10 mouse cellular contexts compared by ENCODE assay signal in the genomic region with DNA sequence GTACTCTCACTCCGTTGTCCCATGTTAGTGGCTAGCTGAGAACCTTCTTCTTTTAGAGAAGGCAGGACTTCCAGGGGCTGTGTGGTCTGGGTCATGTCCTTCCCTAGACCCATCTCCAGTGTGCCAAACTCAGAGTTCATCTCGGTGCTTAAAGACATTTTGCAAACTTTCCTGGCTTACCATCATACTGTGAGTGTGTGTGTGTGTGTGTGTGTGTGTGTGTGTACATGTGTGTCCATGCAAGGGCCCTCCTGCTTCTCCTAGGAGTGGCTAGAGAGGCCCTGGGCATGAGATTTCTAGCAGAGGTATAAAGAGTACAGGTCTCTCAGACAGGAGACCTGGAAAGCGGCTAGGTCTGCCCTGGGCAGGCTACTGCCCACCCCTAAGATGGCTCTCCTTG. TPM values are rescaled to one million over a fixed set of nuclear protein-coding genes. Genes with fewer than 3 reads are reported as not detected.
A peak's percentile ranks its signal among the peaks of the same experiment; 100 is the strongest.
DNase-seq lines count a peak whose midpoint lies in the region; ATAC-seq and TF ChIP-seq lines count a peak whose summit lies in the region.
"Had no signal": no experiment of that assay in that cellular context is flagged by ENCODE, and none has a peak within 500 bp of the region (broad histone marks: within the 10 kb centered on the region; RNA-seq: fewer than 3 reads in every experiment).

No protein-coding gene starts in this region.

- 64% methylated on average over 3 of the region's 3 CpGs for WGBS in heart, embryonic 13.5 days
- WGBS in liver, embryonic 13.5 days (ENCODE audit: insufficient replicate concordance) = 50% methylated on average over 3 of the region's 3 CpGs
- 71% methylated on average over 3 of the region's 3 CpGs for WGBS in liver, embryonic 11.5 days
- WGBS in small intestine, adult 2 months = 45% methylated on average over 3 of the region's 3 CpGs

- TF ChIP-seq POLR2A in embryonic fibroblast, embryonic 13.5 days (IDR thresholded peaks at IDR 0.05; ENCODE audit: low read depth, low read length) = no peak
- TF ChIP-seq POLR2A in small intestine, adult 2 months (IDR thresholded peaks at IDR 0.05; ENCODE audit: low read depth, low read length) = no peak

- peak overlapping the region; percentile 97 for H3K27ac ChIP-seq in heart, embryonic 13.5 days (replicated peaks)
- 0 out of 2 replicates have a peak overlapping the region, but pooled peaks have one; percentile 43 for H3K27ac ChIP-seq in liver, embryonic 13.5 days
- no peak overlapping the region for H3K27ac ChIP-seq in liver, embryonic 11.5 days (ENCODE audit: low read depth, low read length)
- peak overlapping the region; percentile 77 for H3K27ac ChIP-seq in embryonic fibroblast, embryonic 13.5 days (ENCODE audit: insufficient read depth, low read length)
- H3K27ac ChIP-seq in small intestine, adult 2 months (ENCODE audit: insufficient read depth, low read depth, low read length) = peak overlapping the region; percentile 50
- H3K27ac ChIP-seq: liver, embryonic 14.5 days had no signal

- TF ChIP-seq CTCF in embryonic fibroblast, embryonic 13.5 days (IDR thresholded peaks at IDR 0.05; ENCODE audit: borderline replicate concordance, insufficient read depth, low read length) = no peak
- TF ChIP-seq CTCF in small intestine, adult 2 months (IDR thresholded peaks at IDR 0.05; ENCODE audit: extremely low read depth, insufficient read length, insufficient replicate concordance, low read depth, low read length) = no peak

- peaks cover 70% of the 10 kb centered on the region for H3K4me1 ChIP-seq in heart, embryonic 13.5 days
- peaks cover 28% of the 10 kb centered on the region for H3K4me1 ChIP-seq in liver, embryonic 13.5 days (replicated peaks)
- H3K4me1 ChIP-seq in liver, embryonic 11.5 days (replicated peaks; ENCODE audit: control insufficient read depth, insufficient read depth, low read length) = peaks cover 17% of the 10 kb centered on the region
- H3K4me1 ChIP-seq in embryonic fibroblast, embryonic 13.5 days (ENCODE audit: control insufficient read depth, insufficient read depth, low read length) = peaks cover 38% of the 10 kb centered on the region
- peaks cover 42% of the 10 kb centered on the region for H3K4me1 ChIP-seq in small intestine, adult 2 months (ENCODE audit: control insufficient read depth, insufficient read depth, insufficient read length, low read length)

- ATAC-seq in heart, embryonic 13.5 days (ENCODE audit: extremely low read depth, insufficient number of reproducible peaks, low FRiP score, low TSS enrichment) = no peak
- ATAC-seq in liver, embryonic 13.5 days (ENCODE audit: low read depth) = no peak
- ATAC-seq in liver, embryonic 11.5 days (replicated peaks; ENCODE audit: low FRiP score) = no peak

- DNase-seq in heart, postnatal 4 days = no peak
- no peak for DNase-seq in liver, embryonic 13.5 days
- DNase-seq in liver, embryonic 11.5 days (ENCODE audit: low spot score) = no peak
- DNase-seq in urinary bladder, postnatal 36 days (ENCODE audit: low spot score in 2 of 2) = no peak
- no peak for DNase-seq in T-cell, adult 2 months (ENCODE audit: low spot score)
- DNase-seq: thymus, adult 18-20 months had no signal

- H3K4me2 ChIP-seq in heart, embryonic 13.5 days = no peak overlapping the region
- no peak overlapping the region for H3K4me2 ChIP-seq in liver, embryonic 13.5 days
- no peak overlapping the region for H3K4me2 ChIP-seq in liver, embryonic 11.5 days

- peak overlapping the region; percentile 69 for H3K9ac ChIP-seq in heart, embryonic 13.5 days
- H3K9ac ChIP-seq in liver, embryonic 13.5 days = no peak overlapping the region
- no peak overlapping the region for H3K9ac ChIP-seq in liver, embryonic 11.5 days (ENCODE audit: low read depth, low read length)
- H3K9ac ChIP-seq: liver, embryonic 14.5 days had no signal

- no peaks in the 10 kb centered on the region for H3K27me3 ChIP-seq in heart, embryonic 13.5 days (replicated peaks)
- no peaks in the 10 kb centered on the region for H3K27me3 ChIP-seq in liver, embryonic 13.5 days
- H3K27me3 ChIP-seq in liver, embryonic 11.5 days (replicated peaks; ENCODE audit: control insufficient read depth, insufficient read depth, low read length) = no peaks in the 10 kb centered on the region; the same call in 1 of the 2 replicates
- no peaks in the 10 kb centered on the region for H3K27me3 ChIP-seq in small intestine, adult 2 months (ENCODE audit: control insufficient read depth, insufficient read depth, low read length)

- peaks cover 24% of the 10 kb centered on the region for H3K36me3 ChIP-seq in heart, embryonic 13.5 days
- H3K36me3 ChIP-seq in liver, embryonic 13.5 days = peaks cover 4% of the 10 kb centered on the region; the same call in 1 of the 2 replicates
- H3K36me3 ChIP-seq in liver, embryonic 11.5 days (ENCODE audit: control insufficient read depth, insufficient read depth, low read length) = peaks cover 2% of the 10 kb centered on the region; the same call in 1 of the 2 replicates
- H3K36me3 ChIP-seq in small intestine, adult 2 months (ENCODE audit: control insufficient read depth, insufficient read depth, low read length) = no peaks in the 10 kb centered on the region

- H3K4me3 ChIP-seq in heart, embryonic 13.5 days = no peak overlapping the region
- H3K4me3 ChIP-seq in liver, embryonic 13.5 days (replicated peaks) = no peak overlapping the region
- H3K4me3 ChIP-seq in liver, embryonic 11.5 days (ENCODE audit: low read depth, low read length) = no peak overlapping the region
- no peak overlapping the region for H3K4me3 ChIP-seq in embryonic fibroblast, embryonic 13.5 days (ENCODE audit: insufficient read depth, low read length)
- no peak overlapping the region for H3K4me3 ChIP-seq in small intestine, adult 2 months (ENCODE audit: low read depth, low read length)

- H3K9me3 ChIP-seq in heart, embryonic 13.5 days = no peaks in the 10 kb centered on the region
- no peaks in the 10 kb centered on the region for H3K9me3 ChIP-seq in liver, embryonic 13.5 days (replicated peaks)
- H3K9me3 ChIP-seq in liver, embryonic 11.5 days (ENCODE audit: control insufficient read depth, low read length) = no peaks in the 10 kb centered on the region

RNA-seq across cellular contexts. Expression of a gene that starts 32.7 kb away (rescaled TPM):
- 20.8 and 22.6 TPM in 2 replicates for polyA plus RNA-seq in heart, embryonic 13.5 days (2015; fragmentation: Nextera tagmentation; extraction: Ambion mirVana)
- total RNA-seq in heart, postnatal 4 days (2021) = 10 to 100 TPM; 48.6 to 52.2 TPM
- polyA plus RNA-seq in liver, embryonic 13.5 days (2015; fragmentation: Nextera tagmentation; extraction: Ambion mirVana) = 4.3 and 5.1 TPM in 2 replicates
- 11.3 and 13.4 TPM in 2 replicates for polyA plus RNA-seq in liver, embryonic 11.5 days (2014; fragmentation: Nextera tagmentation; extraction: Ambion mirVana)
- 116 and 122 TPM in 2 replicates for polyA plus RNA-seq in embryonic fibroblast, embryonic 13.5 days (2011; ENCODE audit: insufficient read length, low read depth, missing spikeins)
- 9.0 and 10.1 TPM in 2 replicates for polyA plus RNA-seq in small intestine, adult 2 months (2012; rRNA removed)

RNA-seq across cellular contexts. Expression of a gene that starts 42.2 kb away (rescaled TPM):
- 93.7 and 99.8 TPM in 2 replicates for polyA plus RNA-seq in heart, embryonic 13.5 days (2015; fragmentation: Nextera tagmentation; extraction: Ambion mirVana)
- total RNA-seq in heart, postnatal 4 days (2021) = 100 to 1,000 TPM; 188 to 208 TPM
- polyA plus RNA-seq in liver, embryonic 13.5 days (2015; fragmentation: Nextera tagmentation; extraction: Ambion mirVana) = 37.8 and 52.3 TPM in 2 replicates
- 96.3 and 97.0 TPM in 2 replicates for polyA plus RNA-seq in liver, embryonic 11.5 days (2014; fragmentation: Nextera tagmentation; extraction: Ambion mirVana)
- 11.3 and 11.6 TPM in 2 replicates for polyA plus RNA-seq in embryonic fibroblast, embryonic 13.5 days (2011; ENCODE audit: insufficient read length, low read depth, missing spikeins)
- polyA plus RNA-seq in small intestine, adult 2 months (2012; rRNA removed) = 66.8 and 80.1 TPM in 2 replicates
